In genomic region chr13:54337058-54337457, GRCm38 (mm10) we compare ENCODE assay signal across 17 mouse cellular contexts. TPM values are rescaled to one million over a fixed set of nuclear protein-coding genes. Genes with fewer than 3 reads are reported as not detected.
A peak's percentile ranks its signal among the peaks of the same experiment; 100 is the strongest.
DNase-seq lines count a peak whose midpoint lies in the region; ATAC-seq and TF ChIP-seq lines count a peak whose summit lies in the region.
"Had no signal": no experiment of that assay in that cellular context is flagged by ENCODE, and none has a peak within 500 bp of the region (broad histone marks: within the 10 kb centered on the region; RNA-seq: fewer than 3 reads in every experiment).

No protein-coding gene starts in this region.

- H3K27ac ChIP-seq in forebrain, embryonic 14.5 days (ENCODE audit: low read depth, low read length), result no peak overlapping the region
- no peak overlapping the region for H3K27ac ChIP-seq in forebrain, embryonic 10.5 days
- peak overlapping the region; percentile 40 for H3K27ac ChIP-seq in left cerebral cortex, adult 2 months
- H3K27ac ChIP-seq: embryonic facial prominence, embryonic 13.5 days; forebrain, embryonic 15.5 days; hindbrain, embryonic 15.5 days; limb, embryonic 15.5 days; macrophage had no signal

- WGBS in forebrain, embryonic 14.5 days, result 59% methylated on average over 6 of the region's 6 CpGs
- WGBS in forebrain, embryonic 10.5 days, result 76% methylated on average over 6 of the region's 6 CpGs
- WGBS in lung, adult 2 months, result 76% methylated on average over 6 of the region's 6 CpGs

- no peaks in the 10 kb centered on the region for H3K27me3 ChIP-seq in forebrain, embryonic 14.5 days (replicated peaks; ENCODE audit: control insufficient read depth, insufficient read depth, low read length)
- H3K27me3 ChIP-seq in forebrain, embryonic 10.5 days (ENCODE audit: poor library complexity, severe bottlenecking), result no peaks in the 10 kb centered on the region
- H3K27me3 ChIP-seq: embryonic facial prominence, embryonic 13.5 days; forebrain, embryonic 15.5 days; hindbrain, embryonic 15.5 days; limb, embryonic 15.5 days had no signal

- H3K36me3 ChIP-seq in forebrain, embryonic 14.5 days (ENCODE audit: control insufficient read depth, insufficient read depth, low read length), result no peaks in the 10 kb centered on the region
- no peaks in the 10 kb centered on the region for H3K36me3 ChIP-seq in forebrain, embryonic 10.5 days (replicated peaks)
- H3K36me3 ChIP-seq: embryonic facial prominence, embryonic 13.5 days; forebrain, embryonic 15.5 days; hindbrain, embryonic 15.5 days; limb, embryonic 15.5 days had no signal

- no peak for TF ChIP-seq POLR2A in brain, embryonic 14.5 days (IDR thresholded peaks at IDR 0.05; ENCODE audit: borderline replicate concordance, extremely low read depth, insufficient read depth, insufficient read length, poor library complexity, severe bottlenecking)
- TF ChIP-seq POLR2A in lung, adult 2 months (IDR thresholded peaks at IDR 0.05; ENCODE audit: borderline replicate concordance, extremely low read depth, low read depth, low read length), result no peak

- no peak for TF ChIP-seq CTCF in left cerebral cortex, adult 2 months (IDR thresholded peaks at IDR 0.05)
- no peak for TF ChIP-seq CTCF in brain, embryonic 14.5 days (IDR thresholded peaks at IDR 0.05; ENCODE audit: borderline replicate concordance, extremely low read depth, insufficient read depth, insufficient read length)
- TF ChIP-seq CTCF in lung, adult 2 months (IDR thresholded peaks at IDR 0.05; ENCODE audit: insufficient read depth, low read length), result no peak

- H3K9ac ChIP-seq in forebrain, embryonic 14.5 days (ENCODE audit: low read length), result no peak overlapping the region
- H3K9ac ChIP-seq: embryonic facial prominence, embryonic 13.5 days; forebrain, embryonic 15.5 days; hindbrain, embryonic 15.5 days; limb, embryonic 15.5 days had no signal

- peak; percentile 32 for DNase-seq in forebrain, embryonic 14.5 days (ENCODE audit: low spot score)
- no peak for DNase-seq in forebrain, embryonic 10.5 days (ENCODE audit: extremely low spot score, low spot score)
- peak; percentile 53 for DNase-seq in left cerebral cortex, adult 2 months (ENCODE audit: extremely low spot score in 1 of 2, low spot score in 2 of 2)
- DNase-seq in left cerebral cortex, postnatal 4 days, result no peak
- DNase-seq in brain, embryonic 14.5 days (ENCODE audit: low read depth), result peak; percentile 64
- DNase-seq in cerebellum, postnatal 25 days, result peak; percentile 73 to 78
- DNase-seq in lung, adult 2 months, result no peak
- no peak for DNase-seq in embryo, embryonic 10.5 days (ENCODE audit: low spot score)
- DNase-seq: heart, postnatal 10 days; lung, adult 18-20 months; thymus, postnatal 25 days had no signal

- H3K4me2 ChIP-seq in forebrain, embryonic 14.5 days (ENCODE audit: low read length), result no peak overlapping the region
- H3K4me2 ChIP-seq: embryonic facial prominence, embryonic 13.5 days; forebrain, embryonic 15.5 days; hindbrain, embryonic 15.5 days; limb, embryonic 15.5 days had no signal

- ATAC-seq in forebrain, embryonic 14.5 days, result no peak; the same call in 1 of the 2 replicates
- ATAC-seq: forebrain, embryonic 15.5 days; midbrain, embryonic 16.5 days had no signal

- intact Hi-C loops in left cerebral cortex, adult 2 months (cut with DNase I), result loop anchor here (5.0 kb wide), 1 partner anchor 35 kb away; the partner anchor contains the start of gene Cplx2
- intact Hi-C loops in left cerebral cortex, postnatal 4 days (cut with DNase I), result no loop called here

- H3K4me3 ChIP-seq in forebrain, embryonic 14.5 days (ENCODE audit: low read depth, low read length), result no peak overlapping the region
- H3K4me3 ChIP-seq in forebrain, embryonic 10.5 days, result no peak overlapping the region
- H3K4me3 ChIP-seq in left cerebral cortex, adult 2 months, result no peak overlapping the region
- H3K4me3 ChIP-seq in lung, adult 2 months (replicated peaks; ENCODE audit: extremely low read depth, low read depth, low read length), result no peak overlapping the region
- H3K4me3 ChIP-seq: embryonic facial prominence, embryonic 13.5 days; forebrain, embryonic 15.5 days; hindbrain, embryonic 15.5 days; limb, embryonic 15.5 days had no signal

- peaks cover 6% of the 10 kb centered on the region for H3K4me1 ChIP-seq in forebrain, embryonic 14.5 days (ENCODE audit: control insufficient read depth, insufficient read depth, low read length)
- H3K4me1 ChIP-seq in forebrain, embryonic 10.5 days, result peaks cover 11% of the 10 kb centered on the region
- H3K4me1 ChIP-seq in lung, adult 2 months (ENCODE audit: control insufficient read depth, insufficient read depth, low read length), result no peaks in the 10 kb centered on the region

- no peaks in the 10 kb centered on the region for H3K9me3 ChIP-seq in forebrain, embryonic 14.5 days (replicated peaks; ENCODE audit: control insufficient read depth, low read length)
- no peaks in the 10 kb centered on the region for H3K9me3 ChIP-seq in forebrain, embryonic 10.5 days
- H3K9me3 ChIP-seq: embryonic facial prominence, embryonic 13.5 days; forebrain, embryonic 15.5 days; hindbrain, embryonic 15.5 days; limb, embryonic 15.5 days had no signal

RNA-seq across cellular contexts. Expression of gene Cplx2, which starts 34.1 kb away (rescaled TPM):
- 23.4 and 25.7 TPM in 2 replicates for polyA plus RNA-seq in forebrain, embryonic 14.5 days (2014; fragmentation: Nextera tagmentation; extraction: Ambion mirVana)
- polyA plus RNA-seq in forebrain, embryonic 10.5 days (2016; fragmentation: Nextera tagmentation; extraction: Ambion mirVana), result 5.5 TPM in 2 replicates
- total RNA-seq in left cerebral cortex, adult 2 months (2021), result 100 to 1,000 TPM; 798 to 848 TPM
- 100 to 1,000 TPM; 451 to 461 TPM for total RNA-seq in left cerebral cortex, postnatal 4 days (2021)
- 43.3 and 69.2 TPM in 2 replicates for polyA plus RNA-seq in brain, embryonic 14.5 days (2012; rRNA removed)
- polyA plus RNA-seq in lung, adult 2 months (2012; rRNA removed), result 6.1 and 7.0 TPM in 2 replicates
- polyA plus RNA-seq: macrophage had no signal

Comparison
In these comparisons a context has a peak if more than half of its experiments do, and no peak if none do; other contexts are left out.
1. DNase-seq: peak in forebrain, embryonic 14.5 days (single experiment), left cerebral cortex, adult 2 months (2 of 2), brain, embryonic 14.5 days (single experiment) and cerebellum, postnatal 25 days (2 of 2); none in forebrain, embryonic 10.5 days (single experiment), left cerebral cortex, postnatal 4 days (single experiment), lung, adult 2 months (single experiment) and embryo, embryonic 10.5 days (single experiment).